Mouse (Mus musculus): ENCODE measurements around the gene Rxra. TPM values are rescaled to one million over a fixed set of nuclear protein-coding genes. Genes with fewer than 3 reads are reported as not detected.

Rxra gene
- polyA plus RNA-seq, 1 experiment from 2014 or later: 2.6 TPM

GRCm38 (mm10) chr2:27678331-27678730, 2.1 kb downstream of the Rxra start:
- peaks cover 36% of the 10 kb centered on the region for H3K4me1 ChIP-seq (ENCODE audit: control insufficient read depth, insufficient read depth, low read length)
- H3K36me3 ChIP-seq (ENCODE audit: control insufficient read depth, insufficient read depth, low read length): no peaks in the 10 kb centered on the region
- H3K27ac ChIP-seq (ENCODE audit: low read depth, low read length): no peak overlapping the region
- H3K27me3 ChIP-seq (replicated peaks; ENCODE audit: control insufficient read depth, insufficient read depth, low read length): 0 out of 2 replicates have a peak, but pooled peaks cover 3% of the 10 kb centered on the region
- H3K4me2 ChIP-seq (ENCODE audit: low read length): peak overlapping the region; percentile 88
- H3K9me3 ChIP-seq (replicated peaks; ENCODE audit: control insufficient read depth, low read length): no peaks in the 10 kb centered on the region
- 22% methylated on average over 4 of the region's 4 CpGs for WGBS
- H3K4me3 ChIP-seq (ENCODE audit: low read depth, low read length): peak overlapping the region; percentile 73
- peak overlapping the region; percentile 89 for H3K9ac ChIP-seq (ENCODE audit: low read length)
- DNase-seq (ENCODE audit: low spot score) (no peak), ATAC-seq (no peak)

DNA sequence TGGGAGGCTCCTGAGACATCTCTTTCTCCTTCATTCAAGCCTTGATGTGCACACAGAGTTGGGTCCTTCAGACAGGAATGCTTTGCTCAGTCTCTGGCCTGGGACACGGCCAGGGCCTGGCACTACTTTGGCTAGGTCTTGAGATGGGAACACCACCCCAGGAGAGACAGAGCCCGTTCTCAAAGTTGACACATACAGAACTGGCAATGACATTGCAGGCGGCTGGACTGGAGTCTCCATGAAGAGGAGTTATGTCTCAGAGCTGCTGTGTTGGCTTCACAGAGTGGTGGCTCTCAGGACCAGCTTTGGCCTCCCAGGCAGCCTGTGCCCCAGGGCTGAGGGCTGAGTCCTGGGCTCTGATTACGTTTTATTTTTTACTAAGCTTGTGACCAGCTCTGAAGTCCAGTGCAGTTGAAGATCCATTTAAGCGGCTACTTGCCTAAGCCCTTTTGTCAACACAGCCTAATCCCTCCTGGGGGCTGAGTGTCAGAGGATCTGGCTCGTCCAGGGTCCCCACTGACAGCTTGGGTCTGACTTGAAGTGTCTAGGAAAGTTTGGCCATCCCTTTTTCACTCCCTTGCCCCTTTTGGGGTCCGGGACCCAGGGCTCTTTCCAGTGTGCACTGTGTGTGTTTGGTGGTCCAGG, 2.7 kb downstream of the Rxra start:
- no peak for ATAC-seq
- Histone ChIP-seq H3K36me3 (ENCODE audit: control insufficient read depth, insufficient read depth, low read length) (no peaks in the 10 kb centered on the region), H3K9ac (ENCODE audit: low read length) (peak overlapping the region; percentile 89; the same call in 1 of the 2 replicates), H3K27me3 (replicated peaks; ENCODE audit: control insufficient read depth, insufficient read depth, low read length) (0 out of 2 replicates have a peak, but pooled peaks cover under 1% of the 10 kb centered on the region), H3K9me3 (replicated peaks; ENCODE audit: control insufficient read depth, low read length) (no peaks in the 10 kb centered on the region), H3K27ac (ENCODE audit: low read depth, low read length) (no peak overlapping the region), H3K4me3 (ENCODE audit: low read depth, low read length) (no peak overlapping the region), H3K4me1 (ENCODE audit: control insufficient read depth, insufficient read depth, low read length) (peaks cover 36% of the 10 kb centered on the region), H3K4me2 (ENCODE audit: low read length) (peak overlapping the region; percentile 88)
- 23% methylated on average over 7 of the region's 7 CpGs for WGBS
- DNase-seq (ENCODE audit: low spot score): no peak

DNA sequence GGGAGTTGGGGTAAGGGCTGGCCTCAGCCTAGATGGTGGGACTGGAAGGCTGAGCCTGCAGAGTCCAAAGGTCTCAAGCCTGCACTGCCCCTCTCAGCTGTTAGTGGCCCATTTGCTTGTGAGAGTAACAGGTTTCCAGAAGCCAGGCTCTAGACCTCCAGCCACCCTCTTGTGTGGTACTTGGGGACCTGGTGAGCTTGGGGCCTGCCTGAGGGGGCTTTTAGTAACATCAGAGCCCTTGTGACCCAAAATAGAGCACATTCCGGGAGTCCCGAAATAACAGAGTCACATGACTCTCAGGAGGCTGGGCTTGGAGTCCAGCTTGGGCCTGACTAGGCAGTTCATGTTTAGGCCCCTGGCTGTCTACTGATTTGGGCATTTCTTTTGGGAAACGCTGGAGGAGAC, 3.4 kb downstream of the Rxra start:
- H3K4me3 ChIP-seq (ENCODE audit: low read depth, low read length): no peak overlapping the region
- no peaks in the 10 kb centered on the region for H3K36me3 ChIP-seq (ENCODE audit: control insufficient read depth, insufficient read depth, low read length)
- DNase-seq (ENCODE audit: low spot score) (no peak), ATAC-seq (no peak)
- no peak overlapping the region; the same call in 1 of the 2 replicates for H3K9ac ChIP-seq (ENCODE audit: low read length)
- no peaks in the 10 kb centered on the region for H3K9me3 ChIP-seq (replicated peaks; ENCODE audit: control insufficient read depth, low read length)
- H3K4me2 ChIP-seq (ENCODE audit: low read length): no peak overlapping the region
- H3K4me1 ChIP-seq (ENCODE audit: control insufficient read depth, insufficient read depth, low read length): peaks cover 42% of the 10 kb centered on the region
- H3K27me3 ChIP-seq (replicated peaks; ENCODE audit: control insufficient read depth, insufficient read depth, low read length): no peaks in the 10 kb centered on the region
- 20% methylated on average over 3 of the region's 3 CpGs for WGBS
- H3K27ac ChIP-seq (ENCODE audit: low read depth, low read length): no peak overlapping the region

DNA sequence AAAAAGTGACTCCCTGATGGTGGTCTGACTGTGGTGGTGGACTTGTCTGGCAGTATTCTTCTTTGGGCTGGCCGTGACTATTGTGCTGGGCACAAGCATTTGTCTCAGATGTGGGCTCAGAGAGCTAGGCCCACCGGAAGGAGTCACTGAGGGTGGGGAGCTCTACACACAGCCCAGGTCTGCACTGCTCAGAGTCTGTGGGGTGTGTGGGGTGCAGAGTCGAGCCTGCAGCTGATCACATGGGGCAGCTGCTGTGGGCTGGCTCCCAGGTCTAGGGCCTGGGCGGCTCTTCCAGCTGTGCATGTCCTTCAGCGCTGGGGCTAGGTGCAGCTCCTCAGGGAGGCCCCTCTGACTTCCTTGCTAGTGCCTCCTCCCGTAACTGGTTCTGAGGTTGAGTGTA, 3.8 kb downstream of the Rxra start:
- DNase-seq (ENCODE audit: low spot score): no peak
- Histone ChIP-seq H3K9me3 (replicated peaks; ENCODE audit: control insufficient read depth, low read length) (no peaks in the 10 kb centered on the region), H3K9ac (ENCODE audit: low read length) (no peak overlapping the region; the same call in 1 of the 2 replicates), H3K4me1 (ENCODE audit: control insufficient read depth, insufficient read depth, low read length) (peaks cover 43% of the 10 kb centered on the region), H3K4me2 (ENCODE audit: low read length) (no peak overlapping the region), H3K27me3 (replicated peaks; ENCODE audit: control insufficient read depth, insufficient read depth, low read length) (no peaks in the 10 kb centered on the region), H3K4me3 (ENCODE audit: low read depth, low read length) (no peak overlapping the region), H3K36me3 (ENCODE audit: control insufficient read depth, insufficient read depth, low read length) (no peaks in the 10 kb centered on the region), H3K27ac (ENCODE audit: low read depth, low read length) (no peak overlapping the region)
- no peak for ATAC-seq
- 71% methylated on average over 6 of the region's 6 CpGs for WGBS

- no peaks in the 10 kb centered on the region for H3K36me3 ChIP-seq (ENCODE audit: control insufficient read depth, insufficient read depth, low read length)
- H3K4me1 ChIP-seq (ENCODE audit: control insufficient read depth, insufficient read depth, low read length): peaks cover 43% of the 10 kb centered on the region
- no peak overlapping the region for H3K9ac ChIP-seq (ENCODE audit: low read length)
- no peak overlapping the region for H3K4me2 ChIP-seq (ENCODE audit: low read length)
- no peaks in the 10 kb centered on the region for H3K27me3 ChIP-seq (replicated peaks; ENCODE audit: control insufficient read depth, insufficient read depth, low read length)
- DNase-seq (ENCODE audit: low spot score) (no peak), ATAC-seq (no peak)
- no peak overlapping the region for H3K27ac ChIP-seq (ENCODE audit: low read depth, low read length)
- no peaks in the 10 kb centered on the region for H3K9me3 ChIP-seq (replicated peaks; ENCODE audit: control insufficient read depth, low read length)
- H3K4me3 ChIP-seq (ENCODE audit: low read depth, low read length): no peak overlapping the region
- 89% methylated on average over 4 of the region's 4 CpGs for WGBS
Observed at GRCm38 (mm10) chr2:27680595-27680994, 4.4 kb downstream of the Rxra start.

- DNase-seq (ENCODE audit: low spot score) (no peak), ATAC-seq (no peak)
- H3K27ac ChIP-seq (ENCODE audit: low read depth, low read length): 0 out of 2 replicates have a peak overlapping the region, but pooled peaks have one; percentile 21
- H3K9ac ChIP-seq (ENCODE audit: low read length): no peak overlapping the region
- no peaks in the 10 kb centered on the region for H3K36me3 ChIP-seq (ENCODE audit: control insufficient read depth, insufficient read depth, low read length)
- H3K4me2 ChIP-seq (ENCODE audit: low read length): no peak overlapping the region
- H3K9me3 ChIP-seq (replicated peaks; ENCODE audit: control insufficient read depth, low read length): no peaks in the 10 kb centered on the region
- H3K27me3 ChIP-seq (replicated peaks; ENCODE audit: control insufficient read depth, insufficient read depth, low read length): no peaks in the 10 kb centered on the region
- H3K4me3 ChIP-seq (ENCODE audit: low read depth, low read length): no peak overlapping the region
- WGBS: 82% methylated on average over 4 of the region's 4 CpGs
- H3K4me1 ChIP-seq (ENCODE audit: control insufficient read depth, insufficient read depth, low read length): peaks cover 38% of the 10 kb centered on the region
Observed at GRCm38 (mm10) chr2:27681426-27681825, 5.2 kb downstream of the Rxra start.

DNA sequence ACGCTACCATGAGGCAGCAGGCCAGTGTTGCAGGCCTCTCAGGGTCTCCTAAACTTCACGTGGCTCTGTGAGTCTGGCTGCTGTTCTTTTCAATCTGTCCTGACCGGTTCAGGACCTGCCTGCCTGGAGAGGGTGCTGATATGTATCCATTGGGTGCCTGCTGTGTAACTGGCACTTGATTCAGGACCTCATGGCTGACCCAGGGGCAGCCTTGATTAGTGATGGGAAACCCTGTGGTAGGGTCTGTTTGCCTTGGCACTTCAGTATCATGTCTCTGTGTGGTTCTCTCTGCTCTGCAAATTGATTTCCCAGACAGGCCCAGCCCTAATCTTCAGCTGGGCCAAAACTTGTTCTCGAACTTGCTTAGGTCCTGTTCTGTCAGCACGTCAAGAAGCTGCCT, 5.9 kb downstream of the Rxra start:
- WGBS: 61% methylated on average over 5 of the region's 5 CpGs
- no peak overlapping the region for H3K4me3 ChIP-seq (ENCODE audit: low read depth, low read length)
- peaks cover 36% of the 10 kb centered on the region for H3K4me1 ChIP-seq (ENCODE audit: control insufficient read depth, insufficient read depth, low read length)
- no peaks in the 10 kb centered on the region for H3K36me3 ChIP-seq (ENCODE audit: control insufficient read depth, insufficient read depth, low read length)
- no peaks in the 10 kb centered on the region for H3K27me3 ChIP-seq (replicated peaks; ENCODE audit: control insufficient read depth, insufficient read depth, low read length)
- ATAC-seq (no peak), DNase-seq (ENCODE audit: low spot score) (no peak)
- H3K4me2 ChIP-seq (ENCODE audit: low read length): no peak overlapping the region
- H3K9me3 ChIP-seq (replicated peaks; ENCODE audit: control insufficient read depth, low read length): no peaks in the 10 kb centered on the region
- H3K27ac ChIP-seq (ENCODE audit: low read depth, low read length): 0 out of 2 replicates have a peak overlapping the region, but pooled peaks have one; percentile 21
- H3K9ac ChIP-seq (ENCODE audit: low read length): no peak overlapping the region

- Histone ChIP-seq H3K27ac (ENCODE audit: low read depth, low read length) (no peak overlapping the region), H3K27me3 (replicated peaks; ENCODE audit: control insufficient read depth, insufficient read depth, low read length) (no peaks in the 10 kb centered on the region), H3K36me3 (ENCODE audit: control insufficient read depth, insufficient read depth, low read length) (no peaks in the 10 kb centered on the region), H3K4me2 (ENCODE audit: low read length) (no peak overlapping the region), H3K4me3 (ENCODE audit: low read depth, low read length) (no peak overlapping the region), H3K4me1 (ENCODE audit: control insufficient read depth, insufficient read depth, low read length) (peaks cover 24% of the 10 kb centered on the region), H3K9ac (ENCODE audit: low read length) (no peak overlapping the region), H3K9me3 (replicated peaks; ENCODE audit: control insufficient read depth, low read length) (no peaks in the 10 kb centered on the region)
- no peak for DNase-seq (ENCODE audit: low spot score)
- WGBS: 22% methylated on average over 11 of the region's 11 CpGs
- ATAC-seq: no peak
Observed at GRCm38 (mm10) chr2:27684017-27684657, 7.9 kb downstream of the Rxra start.

- ATAC-seq (no peak), DNase-seq (ENCODE audit: low spot score) (no peak)
- Histone ChIP-seq H3K9ac (ENCODE audit: low read length) (no peak overlapping the region), H3K4me3 (ENCODE audit: low read depth, low read length) (no peak overlapping the region), H3K36me3 (ENCODE audit: control insufficient read depth, insufficient read depth, low read length) (no peaks in the 10 kb centered on the region), H3K4me2 (ENCODE audit: low read length) (no peak overlapping the region), H3K27me3 (replicated peaks; ENCODE audit: control insufficient read depth, insufficient read depth, low read length) (no peaks in the 10 kb centered on the region), H3K27ac (ENCODE audit: low read depth, low read length) (no peak overlapping the region), H3K9me3 (replicated peaks; ENCODE audit: control insufficient read depth, low read length) (no peaks in the 10 kb centered on the region), H3K4me1 (ENCODE audit: control insufficient read depth, insufficient read depth, low read length) (peaks cover 14% of the 10 kb centered on the region)
- WGBS: 97% methylated on average over 4 of the region's 4 CpGs
Observed at GRCm38 (mm10) chr2:27685917-27686316, 9.7 kb downstream of the Rxra start.

Measured in forebrain, embryonic 14.5 days (tissue).